Mouse (Mus musculus) liver, postnatal 0 days (tissue): ENCODE data around the gene Dek.

ENCODE experiments used
- CTCF ChIP-seq: sonication (generic); IDR thresholded peaks from 2 replicates; pipeline ENCODE4 v1.5.1; 2016; ENCODE audit warnings: antibody characterized with exemption, low read depth
- EP300 ChIP-seq: IDR thresholded peaks from 2 replicates; pipeline ENCODE4 v1.6.1; 2016; ENCODE audit warnings: antibody characterized with exemption, low read depth, mild to moderate bottlenecking

DNA sequence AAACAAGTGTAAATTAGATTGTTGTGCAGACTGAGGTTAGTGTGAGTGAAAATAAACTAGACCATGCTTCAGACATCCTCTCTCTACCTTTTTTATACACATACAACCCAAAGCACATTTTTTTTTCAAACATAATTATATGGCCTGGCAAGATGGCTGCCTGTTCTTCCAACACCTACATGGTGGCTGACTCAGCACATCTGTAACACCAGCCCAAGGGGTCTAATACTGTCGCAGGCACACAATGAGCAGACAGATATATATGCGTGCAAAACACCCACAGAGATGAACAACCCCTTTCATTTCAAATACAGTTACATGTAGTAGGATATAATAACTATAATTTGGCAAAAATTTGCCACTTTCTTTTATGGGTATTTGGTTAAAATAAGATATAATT, 5.4 kb downstream of the Dek start:
- TF ChIP-seq CTCF, result no peak
- TF ChIP-seq EP300, result no peak
